Mouse (Mus musculus) forelimb bud, embryonic 11.5 days (tissue): ENCODE measurements around the gene Unc13c.

Experiments used
- DNase-seq: peaks from one replicate; pipeline ENCODE4 v3.0.0-alpha.2; 2012; ENCODE audit warnings: low read depth, low spot score

Gene Unc13c

GRCm38 (mm10) chr9:73882393-73882919 is 86.3 kb downstream of the Unc13c start:
- DNase-seq = no peak

- no peak for DNase-seq
Observed at GRCm38 (mm10) chr9:73867410-73868067, 101.2 kb downstream of the Unc13c start.

DNA sequence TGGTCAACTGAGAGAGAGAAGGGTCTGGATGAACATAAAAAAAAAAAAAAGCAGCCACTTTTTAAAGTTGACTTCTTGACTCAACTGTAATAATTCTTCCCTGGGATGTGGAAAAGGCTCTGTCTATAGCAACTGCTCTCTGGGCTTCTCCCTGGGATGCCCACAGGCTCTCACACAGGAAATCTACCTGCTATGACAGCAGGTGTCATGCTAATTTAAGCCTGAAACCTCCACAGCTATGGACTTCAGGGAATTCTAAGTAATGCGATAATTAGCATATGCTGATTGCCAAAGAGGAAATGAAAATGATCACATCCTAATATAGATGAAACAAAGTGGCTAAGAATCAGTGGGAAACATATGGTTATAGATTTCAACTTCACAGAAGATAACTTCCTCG is 102.1 kb downstream of the Unc13c start:
- DNase-seq = no peak

- no peak for DNase-seq
Observed at GRCm38 (mm10) chr9:73859469-73859868, 109.3 kb downstream of the Unc13c start.

- DNase-seq = peak; percentile 4
Observed at GRCm38 (mm10) chr9:73854281-73854680, 114.5 kb downstream of the Unc13c start.

DNA sequence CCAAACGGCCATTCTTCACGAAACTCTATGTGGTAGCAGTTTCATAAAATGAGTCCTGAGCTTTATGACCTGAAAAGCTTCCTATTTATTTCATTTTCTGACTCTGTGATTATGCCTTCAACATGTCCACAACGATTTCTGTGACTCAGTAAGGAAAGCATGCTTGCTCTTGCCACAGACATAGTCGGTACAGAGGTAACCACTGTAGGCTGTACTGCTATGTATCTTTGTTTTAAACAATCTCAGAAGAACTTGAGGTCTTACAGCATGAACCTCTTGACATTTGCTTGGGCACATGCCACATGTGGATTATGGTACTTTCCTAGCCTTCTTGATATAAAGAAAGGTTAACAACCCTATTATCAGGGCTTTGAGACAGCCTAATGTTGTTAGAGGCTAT is 162.1 kb downstream of the Unc13c start:
- no peak for DNase-seq

GRCm38 (mm10) chr9:73774616-73775015 is 194.2 kb downstream of the Unc13c start:
- DNase-seq = no peak

GRCm38 (mm10) chr9:73755185-73755584 is 213.6 kb downstream of the Unc13c start:
- no peak for DNase-seq

GRCm38 (mm10) chr9:73753480-73753879 is 215.3 kb downstream of the Unc13c start:
- DNase-seq = no peak

DNA sequence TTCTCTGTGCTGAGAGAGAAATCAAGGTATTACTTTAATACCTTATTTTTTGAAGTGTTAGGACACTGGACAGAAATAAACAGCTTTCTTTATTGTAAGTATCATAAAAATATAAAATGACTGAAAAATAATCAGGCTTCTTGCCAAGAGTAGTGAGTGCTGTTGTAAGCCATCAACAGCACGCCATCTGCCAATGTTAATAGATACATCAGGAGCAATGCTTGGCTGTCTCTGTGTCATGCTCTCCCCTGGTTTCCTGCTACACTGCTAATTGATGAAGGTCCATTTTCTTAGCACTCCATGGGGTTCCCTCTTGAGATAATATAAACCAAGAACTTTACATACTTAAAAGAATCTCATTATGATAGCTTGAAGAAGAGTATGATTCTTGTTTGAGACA is 217.4 kb downstream of the Unc13c start:
- DNase-seq = no peak

- DNase-seq = no peak
Observed at GRCm38 (mm10) chr9:73734446-73734845, 234.3 kb downstream of the Unc13c start.

GRCm38 (mm10) chr9:73725717-73726662 is 242.8 kb downstream of the Unc13c start:
- DNase-seq = no peak

DNA sequence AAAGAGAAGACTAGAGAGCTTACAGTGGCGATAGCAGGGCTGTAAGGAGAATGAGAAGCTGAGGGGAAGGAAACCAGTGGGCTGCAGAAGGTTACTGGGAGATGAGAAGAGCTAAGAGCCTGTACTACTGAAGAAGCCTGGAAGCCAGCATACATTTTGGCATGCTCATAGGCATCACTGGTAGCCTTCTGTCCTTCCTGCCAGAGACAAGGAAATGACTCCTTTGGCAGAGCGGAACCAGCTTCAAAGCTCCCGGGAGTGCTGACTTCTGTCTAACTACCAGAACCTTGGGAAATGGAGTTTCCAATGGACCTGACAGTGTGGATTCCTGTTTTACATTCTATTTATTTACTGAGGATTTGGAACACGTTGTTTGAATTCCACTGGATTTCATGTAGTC is 244.0 kb downstream of the Unc13c start:
- DNase-seq = no peak

DNA sequence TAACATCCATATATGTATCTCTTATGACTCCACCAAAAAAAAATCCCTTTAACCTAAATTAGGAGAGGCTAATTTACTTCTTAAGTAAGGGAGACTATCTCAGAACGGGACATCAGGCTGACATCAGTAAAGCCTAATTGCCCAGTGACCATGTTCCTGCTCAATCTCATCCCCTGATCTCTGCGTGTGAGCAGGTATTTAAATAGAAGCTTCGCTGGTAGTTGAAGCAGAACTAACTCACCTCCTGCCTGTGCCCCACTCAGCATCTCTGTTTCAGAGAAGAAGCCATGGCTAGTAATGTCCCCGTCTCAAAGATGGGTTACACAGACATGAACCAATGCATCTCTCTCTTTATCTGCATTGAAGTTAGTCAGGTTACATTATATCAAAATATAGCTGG is 255.3 kb downstream of the Unc13c start:
- DNase-seq = no peak

- no peak for DNase-seq
Observed at GRCm38 (mm10) chr9:73697103-73697502, 271.7 kb downstream of the Unc13c start.

- no peak for DNase-seq
Observed at GRCm38 (mm10) chr9:73681580-73681979, 287.2 kb downstream of the Unc13c start.

DNA sequence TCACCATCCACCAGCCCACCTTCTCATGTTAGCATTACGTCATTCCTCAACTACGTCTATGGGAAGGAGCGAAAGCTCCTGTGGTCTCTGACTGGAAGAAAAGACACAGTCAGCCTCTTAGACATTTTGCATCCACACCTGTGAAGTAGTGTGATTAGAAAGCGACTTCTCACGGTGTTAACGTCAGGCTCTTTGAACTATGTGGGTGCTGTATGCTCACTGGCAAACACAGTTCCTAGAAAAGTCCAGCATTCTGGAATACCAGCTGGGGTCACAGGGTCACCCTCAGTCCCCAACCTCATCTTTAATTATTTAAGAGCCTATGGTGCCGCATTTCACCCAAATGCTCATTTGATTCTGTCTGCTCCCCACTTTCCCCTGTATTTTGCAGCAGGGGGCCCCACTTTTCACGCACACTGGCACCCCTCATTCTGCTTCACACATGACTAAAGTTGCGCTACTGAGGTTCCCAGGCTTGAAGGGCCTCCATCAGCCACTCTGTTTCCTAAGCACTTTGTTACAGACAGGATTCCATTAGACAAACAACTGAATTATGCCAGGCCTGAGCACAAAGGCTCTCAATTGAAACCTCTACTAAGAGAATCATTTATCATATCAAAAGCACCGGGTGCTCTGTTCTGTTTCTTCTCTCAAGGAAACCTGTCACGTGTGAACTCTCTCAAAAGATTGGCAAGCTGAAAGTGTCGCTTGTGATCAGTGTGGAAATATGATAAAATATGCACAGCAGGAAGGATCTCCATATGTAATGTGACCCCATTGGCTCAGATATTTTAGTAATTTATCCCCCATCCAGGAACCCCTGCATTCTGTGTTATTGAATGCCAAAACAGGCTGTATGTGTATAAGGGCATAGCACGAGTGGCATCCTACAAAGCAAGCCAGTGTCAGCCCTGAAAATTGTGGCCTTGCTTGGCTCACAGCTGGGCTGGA is 287.9 kb downstream of the Unc13c start:
- DNase-seq = no peak

DNA sequence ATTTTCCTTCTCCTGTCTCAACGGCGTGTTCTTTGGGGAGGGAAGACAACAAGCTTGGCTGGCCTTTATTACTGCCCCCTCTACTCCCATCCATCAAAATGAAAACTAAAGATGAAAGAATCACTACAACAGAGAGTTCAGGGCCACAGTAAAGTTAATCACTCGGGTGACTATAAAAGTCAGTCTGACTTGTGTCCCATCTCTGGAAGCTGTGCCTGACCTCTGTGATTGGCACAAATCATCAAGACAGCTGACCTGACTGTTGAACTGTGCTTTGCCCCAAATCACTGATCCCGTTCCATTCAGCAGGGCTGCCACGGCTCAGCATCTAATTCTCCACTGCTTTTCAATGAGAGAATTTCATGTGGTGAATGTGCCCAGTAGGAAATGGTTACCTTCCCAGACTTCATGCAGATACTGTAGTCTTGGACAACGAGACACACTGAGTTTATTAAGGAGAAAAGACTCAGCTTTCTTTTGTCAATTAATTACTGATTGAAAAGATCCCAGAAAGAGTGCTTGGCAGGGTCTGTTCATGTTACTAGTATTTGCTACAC is 297.0 kb downstream of the Unc13c start:
- no peak for DNase-seq

DNA sequence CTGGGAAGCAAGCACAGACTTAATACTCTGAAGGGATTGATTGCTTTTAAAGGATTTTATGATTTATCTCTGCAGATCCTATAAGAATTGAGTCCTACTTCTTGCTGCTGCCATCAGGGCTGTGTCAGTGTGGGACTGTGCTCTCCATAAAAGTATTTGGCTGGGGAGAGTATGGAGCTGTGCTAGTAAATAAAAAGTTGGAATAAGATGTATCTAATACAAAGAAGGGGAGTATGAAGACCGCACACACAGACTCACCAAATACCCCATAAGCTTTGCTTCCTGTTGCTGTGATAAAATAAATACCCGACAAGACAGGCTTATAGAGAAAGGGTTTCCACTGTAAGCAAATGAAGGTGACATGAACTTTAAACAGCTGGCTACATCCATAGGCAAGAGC is 298.7 kb downstream of the Unc13c start:
- no peak for DNase-seq

DNA sequence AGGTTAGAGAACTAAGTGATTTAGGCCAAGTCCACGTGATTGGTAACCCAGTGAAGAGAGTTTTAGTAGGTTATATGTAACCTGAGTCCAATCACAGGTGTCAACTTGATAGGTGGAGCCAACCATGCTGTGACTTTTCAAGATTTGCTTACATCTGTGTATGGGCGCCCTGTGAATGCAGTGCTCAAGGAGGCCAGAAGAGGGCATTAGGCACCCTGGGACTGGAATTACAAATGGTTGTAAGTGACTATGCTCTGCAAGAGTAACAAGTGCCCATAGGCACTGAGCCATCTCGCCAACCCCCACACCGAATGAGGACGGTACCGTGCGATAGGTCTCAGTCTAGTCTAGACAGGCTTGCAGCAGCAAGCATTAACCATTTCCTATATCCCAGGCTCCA is 305.9 kb downstream of the Unc13c start:
- no peak for DNase-seq

- DNase-seq = no peak
Observed at GRCm38 (mm10) chr9:73649088-73649487, 319.7 kb downstream of the Unc13c start.
